Mouse (Mus musculus) lung, embryonic 16.5 days (tissue): ENCODE data around the gene Crebrf. TPM values are rescaled to one million over a fixed set of nuclear protein-coding genes. Genes with fewer than 3 reads are reported as not detected.

Experiments used
- ATAC-seq: fragments of 200-750 bp; cut with Nextera tagmentation; 2 replicates; pipeline ENCODE4 v1.8.0; 2017; ENCODE audit warnings: low read depth, mild to moderate bottlenecking, moderate library complexity
- H3K27ac ChIP-seq: fragments of 300-500 bp; sonication (generic); 2 replicates; pipeline ENCODE4 v1.5.1; 2014; ENCODE audit warnings: mild to moderate bottlenecking, control low read depth, low read length
- H3K27me3 ChIP-seq: fragments of 300-500 bp; sonication (generic); 2 replicates; pipeline ENCODE4 v1.6.1; 2014; ENCODE audit warnings: low read depth, low read length, mixed read lengths; ENCODE audit not compliant: control insufficient read depth, insufficient read depth
- H3K36me3 ChIP-seq: fragments of 300-500 bp; sonication (generic); 2 replicates; pipeline ENCODE4 v1.6.1; 2014; ENCODE audit warnings: low read length; ENCODE audit not compliant: control insufficient read depth, insufficient read depth
- H3K4me1 ChIP-seq: fragments of 300-500 bp; sonication (generic); replicated peaks from 2 replicates; pipeline ENCODE4 v1.6.1; 2014; ENCODE audit warnings: low read length, mixed read lengths; ENCODE audit not compliant: control insufficient read depth, insufficient read depth
- H3K4me2 ChIP-seq: fragments of 300-500 bp; sonication (generic); 2 replicates; pipeline ENCODE4 v1.6.1; 2014; ENCODE audit warnings: low read depth, low read length, control low read depth
- H3K4me3 ChIP-seq: fragments of 300-500 bp; sonication (generic); 2 replicates; pipeline ENCODE4 v1.5.1; 2014; ENCODE audit warnings: mild to moderate bottlenecking, low read length, control low read depth
- H3K9ac ChIP-seq: fragments of 300-500 bp; sonication (generic); 2 replicates; pipeline ENCODE4 v1.6.1; 2014; ENCODE audit warnings: low read length, control low read depth
- H3K9me3 ChIP-seq: fragments of 300-500 bp; sonication (generic); 2 replicates; pipeline ENCODE4 v1.6.1; 2016; ENCODE audit warnings: low read length; ENCODE audit not compliant: control insufficient read depth
- WGBS: fragments of 180-500 bp; shearing (Covaris S2); extraction: QIAGEN DNeasy Blood & Tissue Kit; methylation state at CpG from one replicate; pipeline ENCODE4 v1.1.7; 2014; 5-methylcytosine and 5-hydroxymethylcytosine counted together
- polyA plus RNA-seq: library from polyadenylated mRNA; unstranded; fragments of >200 nt; fragmentation: Nextera tagmentation; extraction: Ambion mirVana; gene quantifications from 2 replicates; pipeline ENCODE4 v1.2.1, GENCODE M21; 2015

Gene Crebrf
- polyA plus RNA-seq, 1 experiment from 2014 or later, result 8.9 TPM

GRCm38 (mm10) chr17:26717868-26718267, 2.4 kb downstream of the Crebrf start:
- Histone ChIP-seq H3K4me1 (no peaks in the 10 kb centered on the region), H3K4me3 (no peak overlapping the region), H3K4me2 (no peak overlapping the region), H3K27me3 (no peaks in the 10 kb centered on the region), H3K27ac (no peak overlapping the region), H3K36me3 (no peaks in the 10 kb centered on the region), H3K9ac (no peak overlapping the region), H3K9me3 (no peaks in the 10 kb centered on the region)
- ATAC-seq, result no peak
- WGBS, result 60% methylated on average over 2 of the region's 2 CpGs

DNA sequence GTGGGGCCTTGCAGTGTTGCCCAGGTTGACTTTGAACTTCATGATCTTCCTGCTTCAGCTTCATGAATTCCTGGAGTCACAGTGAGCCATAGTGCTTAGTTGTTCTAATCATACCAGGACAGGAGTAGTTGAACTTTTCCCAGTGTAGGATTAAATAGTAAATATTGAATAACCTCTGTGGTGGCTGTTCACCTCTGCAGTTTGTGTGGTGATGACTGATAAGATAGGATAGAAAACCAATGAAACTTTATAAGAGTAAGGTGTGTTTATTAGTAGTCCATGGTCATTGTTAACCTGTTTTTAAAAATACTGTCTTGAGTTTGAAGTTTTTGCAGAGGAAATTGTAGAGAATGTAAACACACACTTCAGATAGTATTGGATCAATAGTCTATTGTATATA, 4.0 kb downstream of the Crebrf start:
- Histone ChIP-seq H3K27ac (no peak overlapping the region), H3K4me3 (no peak overlapping the region), H3K27me3 (no peaks in the 10 kb centered on the region), H3K4me1 (0 out of 2 replicates have a peak, but pooled peaks cover 3% of the 10 kb centered on the region), H3K4me2 (no peak overlapping the region), H3K9me3 (no peaks in the 10 kb centered on the region), H3K36me3 (no peaks in the 10 kb centered on the region), H3K9ac (no peak overlapping the region)
- ATAC-seq, result no peak

GRCm38 (mm10) chr17:26721802-26722201, 6.4 kb downstream of the Crebrf start:
- no peaks in the 10 kb centered on the region for H3K27me3 ChIP-seq
- no peak overlapping the region for H3K9ac ChIP-seq
- H3K4me2 ChIP-seq, result no peak overlapping the region
- WGBS, result 69% methylated on average over 2 of the region's 2 CpGs
- H3K36me3 ChIP-seq, result no peaks in the 10 kb centered on the region
- no peak overlapping the region for H3K4me3 ChIP-seq
- ATAC-seq, result no peak
- H3K4me1 ChIP-seq, result 0 out of 2 replicates have a peak, but pooled peaks cover 5% of the 10 kb centered on the region
- H3K9me3 ChIP-seq, result no peaks in the 10 kb centered on the region
- H3K27ac ChIP-seq, result no peak overlapping the region

DNA sequence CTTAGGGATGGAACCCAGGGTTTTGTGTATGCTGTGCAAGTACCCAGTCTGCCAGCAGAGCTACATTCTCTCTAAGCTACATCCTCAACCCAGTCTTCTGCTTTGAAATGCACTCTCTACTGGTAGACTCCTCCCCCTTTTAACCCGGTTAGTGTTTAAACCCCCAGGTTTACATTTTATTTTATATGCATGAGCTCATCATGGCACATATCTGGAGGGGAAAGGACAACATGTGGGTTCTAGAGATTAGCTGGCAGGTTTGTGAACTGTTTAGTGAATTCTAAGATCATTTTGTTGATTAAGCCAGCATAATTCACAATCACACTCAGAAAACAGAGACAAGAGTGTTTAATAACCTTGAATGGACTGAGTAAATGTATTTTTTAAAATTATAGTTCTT, 9.3 kb downstream of the Crebrf start:
- Histone ChIP-seq H3K4me3 (no peak overlapping the region), H3K4me1 (0 out of 2 replicates have a peak, but pooled peaks cover 5% of the 10 kb centered on the region), H3K27ac (peak overlapping the region; percentile 21; the same call in 1 of the 2 replicates), H3K9me3 (no peaks in the 10 kb centered on the region), H3K27me3 (no peaks in the 10 kb centered on the region), H3K36me3 (no peaks in the 10 kb centered on the region), H3K4me2 (no peak overlapping the region), H3K9ac (no peak overlapping the region)
- ATAC-seq, result no peak
- WGBS, result 40% methylated on average over 1 of the region's 1 CpGs

GRCm38 (mm10) chr17:26726674-26727073, 11.2 kb downstream of the Crebrf start:
- Histone ChIP-seq H3K9me3 (no peaks in the 10 kb centered on the region), H3K27ac (no peak overlapping the region), H3K4me2 (no peak overlapping the region), H3K27me3 (no peaks in the 10 kb centered on the region), H3K9ac (no peak overlapping the region), H3K4me3 (no peak overlapping the region), H3K36me3 (no peaks in the 10 kb centered on the region), H3K4me1 (0 out of 2 replicates have a peak, but pooled peaks cover 5% of the 10 kb centered on the region)
- 52% methylated on average over 1 of the region's 1 CpGs for WGBS
- no peak for ATAC-seq

DNA sequence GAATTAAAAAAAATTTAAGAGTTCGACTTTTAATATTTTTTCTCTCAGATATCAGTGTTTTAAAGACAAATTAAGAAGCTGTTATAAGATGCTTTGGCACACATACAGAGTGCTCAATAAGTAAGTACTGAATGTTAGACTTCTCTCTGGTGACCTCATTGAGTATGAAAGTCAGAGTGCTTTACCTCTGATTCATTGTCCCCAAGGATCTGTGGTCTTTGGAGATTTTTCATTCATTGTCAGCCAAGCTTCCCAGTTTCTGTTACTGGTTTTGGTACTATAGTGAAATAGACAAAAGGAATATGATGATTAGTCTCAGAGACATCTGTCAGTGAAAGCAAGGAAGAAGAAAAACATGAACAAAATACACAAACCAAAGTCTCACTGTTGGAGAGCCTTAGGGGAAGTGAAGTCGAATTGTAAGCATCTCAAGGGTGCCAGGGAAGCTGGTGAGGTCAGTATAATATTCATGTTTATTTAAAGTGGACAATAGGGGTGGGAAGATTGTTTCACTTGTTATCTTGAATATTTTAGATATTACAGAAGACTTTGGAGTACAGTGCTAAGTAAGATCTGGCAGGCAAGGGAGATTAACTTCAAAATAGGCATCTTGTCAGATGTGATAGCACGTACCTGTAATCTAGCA, 11.8 kb downstream of the Crebrf start:
- Histone ChIP-seq H3K27me3 (no peaks in the 10 kb centered on the region), H3K9ac (no peak overlapping the region), H3K4me2 (no peak overlapping the region), H3K9me3 (no peaks in the 10 kb centered on the region), H3K4me3 (no peak overlapping the region), H3K27ac (no peak overlapping the region), H3K36me3 (no peaks in the 10 kb centered on the region), H3K4me1 (0 out of 2 replicates have a peak, but pooled peaks cover 5% of the 10 kb centered on the region)
- 55% methylated on average over 3 of the region's 3 CpGs for WGBS
- no peak for ATAC-seq

- H3K4me3 ChIP-seq, result no peak overlapping the region
- H3K27me3 ChIP-seq, result no peaks in the 10 kb centered on the region
- H3K4me1 ChIP-seq, result no peaks in the 10 kb centered on the region
- H3K4me2 ChIP-seq, result no peak overlapping the region
- no peaks in the 10 kb centered on the region for H3K36me3 ChIP-seq
- H3K27ac ChIP-seq, result no peak overlapping the region
- no peak overlapping the region for H3K9ac ChIP-seq
- WGBS, result 58% methylated on average over 4 of the region's 4 CpGs
- H3K9me3 ChIP-seq, result no peaks in the 10 kb centered on the region
- ATAC-seq, result no peak
Measured at GRCm38 (mm10) chr17:26742581-26742980, 27.1 kb downstream of the Crebrf start.

- Histone ChIP-seq H3K4me2 (no peak overlapping the region), H3K9ac (no peak overlapping the region), H3K27me3 (no peaks in the 10 kb centered on the region), H3K36me3 (no peaks in the 10 kb centered on the region), H3K4me3 (no peak overlapping the region), H3K27ac (no peak overlapping the region), H3K4me1 (no peaks in the 10 kb centered on the region), H3K9me3 (no peaks in the 10 kb centered on the region)
- 63% methylated on average over 1 of the region's 1 CpGs for WGBS
- ATAC-seq, result no peak
Measured at GRCm38 (mm10) chr17:26743294-26743693, 27.8 kb downstream of the Crebrf start.

GRCm38 (mm10) chr17:26749975-26750374, 34.5 kb downstream of the Crebrf start:
- Histone ChIP-seq H3K4me3 (no peak overlapping the region), H3K27ac (no peak overlapping the region), H3K36me3 (no peaks in the 10 kb centered on the region), H3K4me2 (no peak overlapping the region), H3K4me1 (no peaks in the 10 kb centered on the region), H3K9ac (no peak overlapping the region), H3K9me3 (no peaks in the 10 kb centered on the region), H3K27me3 (no peaks in the 10 kb centered on the region)
- no peak for ATAC-seq
- 78% methylated on average over 3 of the region's 3 CpGs for WGBS

GRCm38 (mm10) chr17:26752297-26752696, 36.8 kb downstream of the Crebrf start:
- ATAC-seq, result no peak
- Histone ChIP-seq H3K9ac (no peak overlapping the region), H3K27ac (no peak overlapping the region), H3K4me3 (no peak overlapping the region), H3K36me3 (no peaks in the 10 kb centered on the region), H3K27me3 (no peaks in the 10 kb centered on the region), H3K4me2 (no peak overlapping the region), H3K4me1 (no peaks in the 10 kb centered on the region), H3K9me3 (no peaks in the 10 kb centered on the region)
- 71% methylated on average over 1 of the region's 1 CpGs for WGBS
